Mouse (Mus musculus) liver, adult 2 months (tissue): Measurements from ENCODE around the gene Nr5a2.

ENCODE experiments used
- CTCF ChIP-seq: fragments of 200-500 bp; IDR thresholded peaks from 2 replicates; pipeline ENCODE4 v1.5.1; 2011; ENCODE audit warnings: low read depth, low read length, control low read depth
- POLR2A ChIP-seq: fragments of 200-500 bp; IDR thresholded peaks from 2 replicates; pipeline ENCODE4 v1.6.1; 2011; ENCODE audit warnings: low read length, control low read depth; ENCODE audit not compliant: insufficient read depth; ENCODE audit errors: extremely low read depth

- TF ChIP-seq CTCF (no peak), POLR2A (no peak)
Observed at GRCm38 (mm10) chr1:136893162-136893561, 67.1 kb downstream of the Nr5a2 start.
